ENCODE assay signal across 9 mouse cellular contexts in genomic region chr9:96980037-96980997, GRCm38 (mm10). TPM values are rescaled to one million over a fixed set of nuclear protein-coding genes. Genes with fewer than 3 reads are reported as not detected.
A peak's percentile ranks its signal among the peaks of the same experiment; 100 is the strongest.
DNase-seq lines count a peak whose midpoint lies in the region; ATAC-seq lines count a peak whose summit lies in the region.
"Had no signal": no experiment of that assay in that cellular context is flagged by ENCODE, and none has a peak within 500 bp of the region (broad histone marks: within the 10 kb centered on the region; RNA-seq: fewer than 3 reads in every experiment).

No protein-coding gene starts in this region.

- no peaks in the 10 kb centered on the region for H3K9me3 ChIP-seq in hindbrain, embryonic 15.5 days
- no peaks in the 10 kb centered on the region for H3K9me3 ChIP-seq in midbrain, embryonic 14.5 days (ENCODE audit: control insufficient read depth, low read length)

- no peaks in the 10 kb centered on the region for H3K27me3 ChIP-seq in hindbrain, embryonic 15.5 days
- no peaks in the 10 kb centered on the region for H3K27me3 ChIP-seq in midbrain, embryonic 14.5 days (ENCODE audit: control insufficient read depth, insufficient read depth, low read length)

- DNase-seq in embryo, embryonic 10 days (ENCODE audit: low spot score), result peak; percentile 96
- peak; percentile 79 for DNase-seq in embryo, embryonic 11.5 days (ENCODE audit: low read depth, low spot score)
- DNase-seq in midbrain, embryonic 14.5 days, result peak; percentile 82
- DNase-seq in urinary bladder, postnatal 14 days (ENCODE audit: low spot score), result no peak
- no peak for DNase-seq in frontal cortex, postnatal 14 days (ENCODE audit: low spot score in 2 of 2)
- DNase-seq: liver, postnatal 0 days; right cerebral cortex, postnatal 4 days had no signal

- no peak overlapping the region for H3K9ac ChIP-seq in hindbrain, embryonic 15.5 days
- no peak overlapping the region for H3K9ac ChIP-seq in midbrain, embryonic 14.5 days (replicated peaks; ENCODE audit: low read length)
- H3K9ac ChIP-seq: liver, postnatal 0 days had no signal

- no peak overlapping the region for H3K4me2 ChIP-seq in hindbrain, embryonic 15.5 days
- 0 out of 2 replicates have a peak overlapping the region, but pooled peaks have one; percentile 15 for H3K4me2 ChIP-seq in midbrain, embryonic 14.5 days (ENCODE audit: low read length)

- WGBS in hindbrain, embryonic 15.5 days, result 16% methylated on average over 10 of the region's 10 CpGs
- WGBS in midbrain, embryonic 14.5 days, result 9% methylated on average over 10 of the region's 10 CpGs

- H3K4me3 ChIP-seq in hindbrain, embryonic 15.5 days, result no peak overlapping the region
- no peak overlapping the region for H3K4me3 ChIP-seq in midbrain, embryonic 14.5 days (replicated peaks; ENCODE audit: low read depth, low read length)

- no peak overlapping the region for H3K27ac ChIP-seq in hindbrain, embryonic 15.5 days (replicated peaks)
- H3K27ac ChIP-seq in midbrain, embryonic 14.5 days (replicated peaks; ENCODE audit: low read depth, low read length), result peak overlapping the region; percentile 62

- no peaks in the 10 kb centered on the region for H3K36me3 ChIP-seq in hindbrain, embryonic 15.5 days
- no peaks in the 10 kb centered on the region for H3K36me3 ChIP-seq in midbrain, embryonic 14.5 days (ENCODE audit: control insufficient read depth, insufficient read depth, low read length)

- ATAC-seq in hindbrain, embryonic 15.5 days (ENCODE audit: low FRiP score, low read depth), result peak; percentile 78
- ATAC-seq in midbrain, embryonic 14.5 days (ENCODE audit: low FRiP score, low TSS enrichment), result peak; percentile 85
- no peak for ATAC-seq in erythroblast, adult 5-6 weeks (replicated peaks; ENCODE audit: low FRiP score, poor library complexity, severe bottlenecking)
- ATAC-seq: liver, postnatal 0 days had no signal

- peaks cover 60% of the 10 kb centered on the region for H3K4me1 ChIP-seq in hindbrain, embryonic 15.5 days (replicated peaks)
- peaks cover 66% of the 10 kb centered on the region for H3K4me1 ChIP-seq in midbrain, embryonic 14.5 days (ENCODE audit: control insufficient read depth, insufficient read depth, low read length)

RNA-seq across cellular contexts. Expression of gene Spsb4, which starts 38.3 kb away (rescaled TPM):
- 43.3 and 46.3 TPM in 2 replicates for polyA plus RNA-seq in hindbrain, embryonic 15.5 days (2015; fragmentation: Nextera tagmentation; extraction: Ambion mirVana)
- polyA plus RNA-seq in midbrain, embryonic 14.5 days (2014; fragmentation: Nextera tagmentation; extraction: Ambion mirVana), result 33.9 and 38.5 TPM in 2 replicates
- total RNA-seq in erythroblast, adult 5-6 weeks (2015; ENCODE audit: low replicate concordance), result 4.4 TPM in 1 of 2 replicates, not detected in the other
- total RNA-seq in erythroblast, adult 5-6 weeks (2017; ENCODE audit: low replicate concordance), result not detected in 2 replicates

Comparison
In these comparisons a context has a peak if more than half of its experiments do, and no peak if none do; other contexts are left out.
1. DNase-seq: peak in embryo, embryonic 10 days (single experiment), embryo, embryonic 11.5 days (single experiment) and midbrain, embryonic 14.5 days (single experiment); none in urinary bladder, postnatal 14 days (single experiment) and frontal cortex, postnatal 14 days (0 of 2).